Mouse (Mus musculus): ENCODE data around the gene Ccdc85c. TPM values are rescaled to one million over a fixed set of nuclear protein-coding genes. Genes with fewer than 3 reads are reported as not detected.

Ccdc85c gene
- total RNA-seq (2014; fragmentation: Nextera tagmentation), result 0.95 and 1.7 TPM in 2 replicates
- total RNA-seq (2017), result 0.90 and 2.4 TPM in 2 replicates

GRCm38 (mm10) chr12:108274661-108275507 lies at the start of gene Ccdc85c:
Gene Ccdc85c (minus strand): TSS chr12:108275425.
- no peak; the same call in 1 of the 2 replicates for ATAC-seq (replicated peaks; ENCODE audit: poor library complexity, severe bottlenecking)

GRCm38 (mm10) chr12:108320096-108320495 lies 44.9 kb upstream of the Ccdc85c start:
- no peak for ATAC-seq (replicated peaks; ENCODE audit: poor library complexity, severe bottlenecking)

GRCm38 (mm10) chr12:108318499-108318898 lies 43.3 kb upstream of the Ccdc85c start:
- ATAC-seq (replicated peaks; ENCODE audit: poor library complexity, severe bottlenecking), result peak; percentile 14; the same call in 1 of the 2 replicates

- 0 out of 2 replicates have a peak, but pooled peaks have one; percentile 9 for ATAC-seq (replicated peaks; ENCODE audit: poor library complexity, severe bottlenecking)
These were observed 42.7 kb upstream of the Ccdc85c start for GRCm38 (mm10) chr12:108317826-108318430.

GRCm38 (mm10) chr12:108317201-108317738 lies 42.0 kb upstream of the Ccdc85c start:
- no peak for ATAC-seq (replicated peaks; ENCODE audit: poor library complexity, severe bottlenecking)

- no peak for ATAC-seq (replicated peaks; ENCODE audit: poor library complexity, severe bottlenecking)
These were observed 41.4 kb upstream of the Ccdc85c start for GRCm38 (mm10) chr12:108316655-108317054.

- no peak for ATAC-seq (replicated peaks; ENCODE audit: poor library complexity, severe bottlenecking)
These were observed 40.6 kb upstream of the Ccdc85c start for GRCm38 (mm10) chr12:108315818-108316217.

GRCm38 (mm10) chr12:108313244-108313772 lies 38.1 kb upstream of the Ccdc85c start:
- no peak for ATAC-seq (replicated peaks; ENCODE audit: poor library complexity, severe bottlenecking)

- ATAC-seq (replicated peaks; ENCODE audit: poor library complexity, severe bottlenecking), result no peak
These were observed 37.2 kb upstream of the Ccdc85c start for GRCm38 (mm10) chr12:108312432-108312851.

GRCm38 (mm10) chr12:108311741-108312290 lies 36.6 kb upstream of the Ccdc85c start:
- ATAC-seq (replicated peaks; ENCODE audit: poor library complexity, severe bottlenecking), result no peak

GRCm38 (mm10) chr12:108310456-108311027 lies 35.3 kb upstream of the Ccdc85c start:
- ATAC-seq (replicated peaks; ENCODE audit: poor library complexity, severe bottlenecking), result no peak

GRCm38 (mm10) chr12:108310041-108310440 lies 34.8 kb upstream of the Ccdc85c start:
- no peak for ATAC-seq (replicated peaks; ENCODE audit: poor library complexity, severe bottlenecking)

GRCm38 (mm10) chr12:108309116-108309794 lies 34.0 kb upstream of the Ccdc85c start:
- peak; percentile 81 for ATAC-seq (replicated peaks; ENCODE audit: poor library complexity, severe bottlenecking)

GRCm38 (mm10) chr12:108308363-108308856 lies 33.2 kb upstream of the Ccdc85c start:
- ATAC-seq (replicated peaks; ENCODE audit: poor library complexity, severe bottlenecking), result no peak

- ATAC-seq (replicated peaks; ENCODE audit: poor library complexity, severe bottlenecking), result peak; percentile 35; the same call in 1 of the 2 replicates
These were observed 32.3 kb upstream of the Ccdc85c start for GRCm38 (mm10) chr12:108307553-108307952.

GRCm38 (mm10) chr12:108305812-108306794 lies 30.9 kb upstream of the Ccdc85c start, which contains the start of gene Hhipl1:
Gene Hhipl1 (plus strand): TSS chr12:108306270.
- 0 out of 2 replicates have a peak, but pooled peaks have one; percentile 23 for ATAC-seq (replicated peaks; ENCODE audit: poor library complexity, severe bottlenecking)

GRCm38 (mm10) chr12:108305172-108305571 lies 29.9 kb upstream of the Ccdc85c start:
- ATAC-seq (replicated peaks; ENCODE audit: poor library complexity, severe bottlenecking), result no peak

- ATAC-seq (replicated peaks; ENCODE audit: poor library complexity, severe bottlenecking), result no peak
These were observed 28.6 kb upstream of the Ccdc85c start for GRCm38 (mm10) chr12:108303778-108304365.
